Mouse (Mus musculus) spleen, adult 12 weeks (tissue): ENCODE data around the gene Pidd1.

Experiments
- DNase-seq: peaks from one replicate; pipeline ENCODE4 v3.0.0; 2022; ENCODE audit warnings: low spot score

Gene Pidd1

DNA sequence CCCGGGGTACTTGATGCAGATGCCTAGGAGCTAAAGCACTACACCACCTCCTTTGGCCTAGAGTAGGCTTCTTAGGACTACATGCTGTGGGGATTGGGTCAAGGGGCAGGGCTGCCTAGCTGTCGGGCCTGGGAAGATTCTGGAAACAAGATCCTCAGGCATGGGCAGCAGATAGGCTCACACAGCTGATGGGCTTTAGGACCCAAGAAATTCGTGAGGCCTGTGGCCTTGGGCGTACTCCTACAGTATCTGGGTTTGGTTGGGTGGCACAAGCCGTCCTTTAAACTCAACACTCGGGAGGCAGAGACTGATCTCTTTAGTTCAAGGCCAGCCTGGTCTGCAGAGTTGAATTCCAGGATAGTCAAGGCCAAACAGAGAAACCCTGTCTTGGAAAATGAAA, 28.4 kb upstream of the Pidd1 start:
- DNase-seq = no peak

DNA sequence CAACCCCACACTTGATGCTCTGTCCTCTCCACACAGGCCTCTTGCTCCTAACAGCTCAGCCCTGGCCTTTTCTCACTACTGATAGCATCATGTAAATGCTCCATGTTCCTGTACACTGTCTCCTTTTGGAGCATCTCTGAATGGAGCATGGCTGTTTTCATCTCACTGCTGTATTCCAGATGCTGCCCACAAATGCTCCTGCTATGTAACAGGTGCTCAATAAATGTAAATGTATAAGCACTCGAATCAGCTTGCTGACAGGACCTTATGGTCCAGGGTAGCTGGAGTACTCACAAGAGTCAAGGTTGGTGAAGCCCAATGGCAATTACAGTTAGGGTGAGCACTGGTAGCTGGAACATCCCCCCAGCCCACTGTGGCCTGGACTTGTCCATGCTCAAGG, 27.4 kb upstream of the Pidd1 start:
- DNase-seq = no peak

DNA sequence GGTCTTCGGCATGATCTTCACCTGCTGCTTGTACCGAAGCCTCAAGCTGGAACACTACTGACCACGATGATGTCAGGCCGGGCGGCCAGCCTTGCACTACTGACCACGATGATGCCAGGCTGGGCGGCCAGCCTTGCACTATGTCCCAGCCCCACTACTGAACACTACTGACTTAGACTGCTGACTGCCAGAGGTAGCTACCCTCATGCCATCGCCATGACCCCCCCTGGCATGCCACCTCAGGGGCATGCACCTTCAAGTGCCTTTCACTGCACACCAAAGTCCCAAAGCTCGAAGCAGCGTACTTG, 26.8 kb upstream of the Pidd1 start:
- DNase-seq = no peak

DNA sequence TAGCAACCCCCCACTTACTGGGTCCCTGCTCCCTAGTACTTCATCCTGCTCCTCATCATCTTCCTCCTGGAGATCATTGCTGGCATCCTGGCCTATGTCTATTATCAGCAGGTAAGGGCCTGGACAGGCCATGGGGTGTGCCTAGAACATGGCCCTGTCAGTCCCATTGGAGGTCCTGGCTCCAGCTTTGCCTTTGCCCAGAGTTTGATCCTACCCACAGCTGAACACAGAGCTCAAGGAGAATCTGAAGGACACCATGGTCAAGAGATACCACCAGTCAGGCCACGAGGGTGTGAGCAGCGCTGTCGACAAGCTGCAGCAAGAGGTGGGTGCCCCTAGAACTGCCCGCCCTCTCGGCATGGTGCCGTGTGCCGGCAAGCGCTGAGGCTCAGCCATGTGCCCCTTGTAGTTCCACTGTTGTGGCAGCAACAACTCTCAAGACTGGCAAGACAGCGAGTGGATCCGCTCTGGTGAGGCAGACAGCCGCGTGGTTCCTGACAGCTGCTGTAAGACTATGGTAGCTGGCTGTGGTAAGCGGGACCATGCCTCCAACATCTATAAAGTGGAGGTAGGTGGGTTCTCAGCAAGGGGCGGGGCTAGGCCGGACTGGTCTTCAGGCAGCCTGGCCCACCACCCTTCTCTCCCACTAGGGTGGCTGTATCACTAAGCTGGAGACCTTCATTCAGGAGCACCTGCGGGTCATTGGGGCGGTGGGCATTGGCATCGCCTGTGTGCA, 26.2 kb upstream of the Pidd1 start:
- no peak for DNase-seq

DNA sequence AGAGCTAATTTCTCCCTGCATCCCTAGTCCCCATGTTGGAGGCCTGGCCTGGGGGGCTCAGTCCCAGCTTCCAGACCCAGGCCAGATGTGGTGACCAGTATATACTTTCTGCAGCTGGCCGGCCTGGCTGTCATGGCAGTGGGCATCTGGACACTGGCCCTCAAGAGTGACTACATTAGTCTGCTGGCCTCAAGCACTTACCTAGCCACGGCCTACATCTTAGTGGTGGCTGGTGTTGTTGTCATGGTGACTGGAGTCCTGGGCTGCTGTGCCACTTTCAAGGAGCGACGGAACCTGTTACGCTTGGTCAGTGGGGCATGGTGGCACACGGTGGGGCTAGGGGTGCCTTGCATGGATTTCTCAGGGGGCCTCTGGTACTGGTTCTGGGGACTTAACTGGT, 25.5 kb upstream of the Pidd1 start:
- no peak for DNase-seq

DNA sequence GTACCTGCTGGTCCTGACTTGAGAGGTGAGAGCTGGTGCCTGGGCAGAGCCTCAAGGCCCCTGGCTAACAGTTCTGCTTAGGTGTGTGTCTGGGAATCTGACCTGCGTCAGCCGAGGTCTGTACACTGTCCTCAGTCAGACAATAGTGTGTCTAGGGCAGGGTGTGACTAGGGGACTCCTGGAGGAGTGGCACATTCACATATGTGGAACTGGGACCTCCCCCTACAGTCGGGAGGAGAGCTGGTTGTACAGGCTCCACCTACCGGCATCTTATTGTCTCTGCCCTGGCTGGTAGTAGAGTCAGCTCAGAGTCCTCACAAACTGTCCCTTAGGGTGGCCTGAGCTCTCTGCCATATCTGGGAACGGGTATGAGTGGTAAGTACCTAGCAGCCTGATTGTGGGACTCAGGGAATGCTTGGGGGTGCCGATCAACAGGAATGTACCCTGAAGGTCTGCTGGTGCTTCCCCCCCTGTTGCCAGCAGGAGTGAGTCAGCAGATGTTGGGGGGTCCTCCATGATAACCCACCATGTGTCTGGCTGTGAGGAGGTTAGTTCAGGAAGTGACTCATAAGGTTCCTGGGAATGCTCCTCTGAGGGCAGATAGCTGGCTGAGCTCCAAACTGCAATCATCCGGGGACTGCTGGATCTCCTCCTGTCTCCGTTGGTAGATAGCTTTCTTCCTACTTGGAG, 24.8 kb upstream of the Pidd1 start:
- DNase-seq = no peak

DNA sequence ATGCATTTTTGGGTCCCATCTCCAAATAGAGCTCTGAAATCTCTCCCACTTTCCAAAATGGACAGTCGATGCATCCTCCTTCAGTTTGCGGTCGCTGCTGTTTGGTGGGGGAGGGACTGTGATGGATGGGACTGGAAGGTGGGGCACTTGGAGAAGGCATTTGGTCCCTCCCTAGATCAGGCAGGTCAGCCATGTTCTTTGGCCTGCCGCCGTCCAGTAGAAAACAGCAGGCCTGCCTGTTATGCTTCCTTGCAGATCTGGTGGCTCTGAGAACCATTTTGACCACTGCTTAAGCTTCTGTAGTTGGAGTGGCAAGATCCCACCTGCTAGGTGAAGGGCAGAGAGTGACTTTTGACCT, 24.3 kb upstream of the Pidd1 start:
- no peak for DNase-seq

DNA sequence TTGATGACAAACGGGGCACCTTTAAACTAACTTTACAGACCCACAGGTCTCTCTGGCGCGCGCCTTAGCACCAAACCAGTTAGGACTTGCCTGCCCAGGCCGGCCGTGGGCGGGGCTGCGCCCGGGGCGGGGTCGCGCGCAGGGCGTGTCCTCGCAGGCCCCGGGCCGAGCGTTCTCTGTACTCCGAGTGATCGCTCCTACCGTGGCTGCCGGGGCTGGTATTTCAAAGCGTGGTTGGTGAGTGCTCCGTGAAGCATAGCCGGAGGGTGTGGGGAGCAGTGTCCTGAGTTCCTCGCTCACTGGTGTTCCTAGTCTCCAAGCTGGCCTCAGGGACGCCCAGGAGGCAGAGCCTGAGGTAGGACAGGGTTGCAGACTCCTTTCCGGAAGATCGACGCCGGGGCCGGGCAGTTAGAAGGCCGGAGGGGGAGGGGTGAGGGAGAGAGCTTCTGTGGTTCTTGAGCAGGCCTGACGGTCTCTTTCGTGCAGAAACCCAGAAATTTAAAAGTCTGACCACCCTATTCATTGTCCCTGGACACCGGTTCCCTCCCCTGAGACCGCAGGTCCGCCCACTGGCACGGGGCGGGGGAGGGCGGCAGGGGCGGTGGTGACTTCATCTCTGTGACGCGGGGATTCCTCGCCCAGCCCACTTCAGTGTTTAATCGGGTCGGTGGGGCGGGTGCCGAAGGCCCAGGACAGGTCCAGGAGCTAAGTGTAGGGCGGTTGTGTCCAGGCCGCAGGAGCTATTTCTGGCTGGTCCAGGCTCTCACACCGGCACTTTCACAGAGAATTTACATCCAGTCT, 23.6 kb upstream of the Pidd1 start, which contains the start of gene Cd151:
TSS of gene Cd151 (plus strand) at position 163 of the 801 bp plus-strand sequence.
- DNase-seq = peak; percentile 89

DNA sequence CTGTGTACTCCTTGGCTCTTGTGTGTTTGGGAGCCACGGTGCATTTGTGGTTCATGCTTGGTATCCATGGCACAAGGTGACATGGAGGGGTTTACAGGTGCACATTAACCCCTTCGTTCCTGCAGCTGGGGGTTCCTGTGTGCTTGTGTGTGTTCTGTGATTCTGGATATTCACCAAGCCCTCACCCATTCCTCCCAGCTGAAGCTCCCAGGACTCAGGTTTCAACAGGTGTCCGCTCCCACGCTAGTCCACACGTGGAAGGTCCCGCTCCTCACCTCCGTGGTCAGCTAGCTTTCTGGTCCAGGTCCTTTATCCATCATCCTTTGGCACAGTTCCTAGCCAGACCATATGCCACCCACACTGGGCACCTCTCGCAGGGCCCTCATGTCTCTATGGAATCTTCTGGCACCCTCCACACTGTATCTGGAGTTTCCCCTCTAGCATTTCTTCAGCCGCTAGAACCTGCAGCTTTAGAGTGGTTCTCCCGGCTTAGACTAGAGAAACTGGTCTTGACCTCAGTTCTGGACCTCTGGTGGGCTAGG, 22.9 kb upstream of the Pidd1 start:
- no peak for DNase-seq

DNA sequence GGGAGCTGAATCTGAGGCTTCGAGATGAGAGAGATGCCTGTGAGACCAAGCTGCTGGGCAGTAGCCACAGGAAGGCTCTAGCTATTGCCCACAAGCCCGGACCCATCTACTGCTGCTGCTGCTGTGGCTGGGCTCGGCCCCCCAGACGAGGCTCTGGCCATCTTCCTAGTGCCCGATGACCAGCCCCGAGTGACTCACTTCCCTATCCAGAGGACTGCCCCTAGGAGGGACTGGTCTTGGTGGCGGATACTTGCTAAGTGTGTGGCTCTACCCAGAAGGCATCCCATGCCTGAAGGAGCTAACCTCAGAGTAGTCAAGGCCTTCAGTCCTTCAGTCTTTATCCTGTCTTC, 22.2 kb upstream of the Pidd1 start:
- DNase-seq = no peak

DNA sequence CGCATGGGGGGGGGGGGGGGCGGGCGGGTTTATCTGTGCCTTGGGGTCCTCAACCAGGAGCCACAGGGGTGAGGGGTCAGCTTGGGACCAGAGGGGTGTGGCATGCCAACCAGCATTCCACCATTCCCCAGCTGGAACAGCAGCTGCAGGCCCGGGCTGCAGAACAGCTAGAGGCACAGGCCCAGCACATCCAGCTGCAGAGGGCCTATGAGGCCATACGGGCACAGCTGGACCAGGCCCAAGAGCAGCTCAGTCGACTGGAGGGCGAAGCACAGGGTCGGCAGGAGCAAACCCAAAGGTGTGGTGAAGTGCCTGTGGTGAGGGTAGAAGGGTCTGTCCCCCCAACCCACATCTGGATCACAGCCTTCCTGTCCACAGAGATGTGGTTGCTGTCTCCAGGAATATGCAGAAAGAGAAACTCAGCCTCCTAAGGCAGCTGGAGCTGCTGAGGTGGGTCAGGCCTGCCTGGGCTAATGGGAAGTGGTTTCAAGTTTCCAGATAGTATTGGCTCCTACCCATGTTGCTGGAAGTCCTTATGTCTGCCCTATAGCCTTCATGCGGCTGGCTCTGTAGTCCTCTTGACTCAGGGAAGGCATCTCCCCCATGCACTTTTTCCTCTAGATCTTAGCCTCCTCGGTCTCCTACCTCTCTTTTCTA, 21.7 kb upstream of the Pidd1 start:
- DNase-seq = no peak

DNA sequence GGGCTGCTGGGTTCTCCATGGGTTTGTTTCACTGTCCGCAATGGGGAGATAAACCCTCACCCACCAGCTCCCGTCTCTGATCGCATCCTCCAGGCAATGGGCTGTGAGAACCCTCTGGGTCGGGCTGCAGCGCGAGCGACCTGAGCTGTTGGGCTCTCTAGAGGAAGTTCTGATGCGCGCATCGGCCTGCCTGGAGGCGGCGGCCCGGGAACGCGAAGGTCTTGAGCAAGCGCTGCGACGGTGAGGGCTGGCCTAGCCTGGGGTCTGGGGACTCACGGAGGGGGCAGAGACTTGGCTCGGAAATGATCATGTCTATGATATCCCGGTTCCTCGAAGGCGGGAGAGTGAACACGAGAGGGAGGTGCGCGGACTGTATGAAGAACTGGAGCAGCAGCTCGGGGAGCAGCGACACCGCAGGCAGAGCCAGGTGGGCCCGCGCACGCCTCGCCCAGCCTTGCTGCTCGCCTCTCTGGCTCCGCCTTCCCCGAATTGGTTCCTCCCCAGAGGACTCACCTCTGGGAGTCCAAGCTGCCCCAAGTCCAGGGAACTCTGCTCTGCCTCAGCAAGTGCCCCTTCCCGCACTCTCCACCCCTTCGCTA, 20.9 kb upstream of the Pidd1 start:
- no peak for DNase-seq

DNA sequence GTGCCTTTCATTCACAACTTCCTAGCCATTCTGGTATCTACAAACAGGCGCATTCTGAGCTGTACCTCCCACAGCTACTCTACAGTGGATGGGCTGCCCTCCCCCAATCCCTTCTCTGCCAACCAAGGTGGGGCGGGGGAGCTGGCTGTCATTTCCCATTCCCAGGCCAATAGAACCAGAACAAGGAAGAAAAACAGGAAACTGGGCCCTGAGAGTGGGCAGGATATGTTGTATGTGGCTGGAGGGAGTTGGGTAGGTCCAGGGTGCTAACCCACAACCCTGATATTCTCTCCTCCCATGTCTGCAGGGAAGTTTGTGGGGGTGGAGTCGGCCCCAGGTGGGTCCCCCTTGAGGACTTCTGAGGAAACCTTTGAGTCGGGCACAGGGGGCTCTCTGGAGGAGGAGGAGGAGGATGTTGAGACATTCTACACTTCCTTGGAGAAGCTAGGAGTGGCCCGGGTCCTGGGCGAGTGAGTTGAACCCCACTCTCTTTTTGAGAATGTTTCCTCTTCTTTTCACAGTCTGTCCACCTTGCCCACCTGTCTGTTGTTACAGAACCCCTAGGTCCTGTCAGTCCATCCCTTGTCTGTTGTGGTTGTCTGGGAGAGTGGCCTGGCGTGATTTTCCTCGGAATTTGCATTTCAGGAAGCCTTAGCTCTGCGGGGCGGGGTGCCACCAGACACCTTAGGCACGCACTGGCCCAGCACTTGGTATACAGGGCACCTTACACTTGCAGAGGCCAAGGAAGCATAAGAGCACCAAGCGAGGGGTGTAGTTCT, 20.2 kb upstream of the Pidd1 start:
- no peak for DNase-seq

DNA sequence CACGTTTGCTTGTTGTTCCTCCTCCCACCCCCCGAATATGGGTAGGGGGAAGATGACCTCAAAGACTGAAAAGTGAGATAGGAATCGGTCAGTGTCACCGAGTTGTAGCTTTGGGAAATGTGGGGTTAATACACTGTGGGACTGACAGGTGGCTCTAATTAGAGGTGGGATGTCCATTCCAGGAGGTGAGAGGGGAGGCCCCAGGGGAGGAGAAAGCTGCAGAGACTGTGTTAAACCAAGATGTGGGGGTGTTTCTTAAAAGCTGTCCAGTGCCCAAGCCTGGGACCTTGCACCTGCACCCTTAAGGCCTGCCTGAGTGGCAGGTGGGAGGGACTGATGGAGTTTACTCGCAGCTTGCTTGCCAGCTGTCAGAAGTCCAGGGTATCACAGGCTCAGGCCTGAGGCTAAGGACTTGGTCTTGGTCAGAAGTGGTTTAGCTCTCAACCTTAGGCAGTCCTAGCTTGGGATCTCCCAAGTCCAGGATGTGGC, 18.6 kb upstream of the Pidd1 start:
- DNase-seq = no peak

DNA sequence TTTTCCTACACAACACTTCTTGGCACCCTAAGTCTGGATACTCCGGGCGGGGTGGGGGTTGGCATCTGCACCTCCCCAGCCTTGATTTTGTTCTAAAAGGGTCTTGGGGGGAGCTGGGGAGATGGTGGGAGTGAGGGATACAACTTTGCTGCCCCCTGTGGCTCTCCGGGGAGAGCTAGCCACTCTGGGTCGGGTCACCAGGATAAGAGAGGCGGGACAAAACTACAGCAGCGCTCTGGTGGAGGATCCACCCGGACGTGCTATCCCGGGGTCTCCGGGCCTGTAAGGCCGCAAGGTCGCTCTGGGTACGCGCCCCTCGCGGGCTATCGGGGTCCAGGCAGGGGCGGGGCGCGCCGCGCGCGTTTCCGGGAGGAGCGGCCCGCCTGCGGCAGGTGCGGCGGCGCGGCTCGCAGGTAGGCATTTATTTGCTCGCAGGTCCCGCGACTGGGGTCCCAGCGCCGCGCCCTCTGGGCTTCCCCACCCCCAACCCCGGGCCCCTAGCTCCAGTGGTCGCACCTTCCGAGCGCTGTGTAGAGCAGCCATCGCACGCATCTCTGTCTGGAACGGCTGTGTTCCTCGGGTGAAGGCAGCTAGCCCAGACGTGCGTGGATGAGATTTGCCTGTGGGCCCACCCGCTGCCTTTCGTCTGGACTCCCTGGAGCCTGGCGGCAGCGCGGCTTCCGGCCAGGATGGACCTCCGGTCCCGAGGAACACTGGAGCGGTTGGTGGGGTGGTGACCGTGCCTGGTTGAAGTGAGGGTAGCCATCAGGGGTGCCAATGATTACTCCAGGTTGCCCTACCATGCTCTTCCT, 17.9 kb upstream of the Pidd1 start:
- no peak for DNase-seq

DNA sequence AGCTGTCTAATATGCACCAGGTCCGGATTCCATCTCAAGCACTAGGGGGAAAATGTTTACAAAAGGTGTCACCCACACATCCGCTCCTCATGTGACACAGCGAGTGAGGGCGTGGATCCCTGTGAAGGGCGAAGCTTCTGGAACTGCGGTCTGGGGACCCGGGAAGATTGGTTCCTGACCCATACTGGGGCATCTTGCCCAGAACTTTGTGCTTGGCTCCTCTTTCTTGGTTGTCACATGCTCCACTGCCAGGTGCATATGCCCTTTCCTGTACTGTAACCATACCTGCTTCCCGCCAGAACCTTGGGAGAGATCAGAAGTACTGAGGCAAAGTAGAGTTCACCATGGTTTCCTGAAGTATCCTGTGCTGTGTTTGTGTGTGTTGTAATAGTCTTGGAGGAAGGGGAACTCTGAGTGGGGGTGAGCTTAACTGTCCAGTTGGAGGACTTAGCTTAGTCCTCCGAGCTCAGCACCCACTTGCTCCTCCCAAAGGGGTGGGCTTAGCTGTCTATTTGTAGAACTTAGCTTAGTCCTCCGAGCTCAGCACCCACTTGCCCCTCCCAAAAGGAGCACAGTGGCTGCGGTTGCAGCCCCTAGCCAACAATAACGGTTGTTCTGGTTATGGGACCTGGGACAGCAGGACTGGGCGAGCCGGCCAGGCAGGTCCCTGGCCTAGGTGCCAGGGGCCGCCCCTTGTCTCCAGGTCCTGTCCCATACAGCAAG, 16.7 kb upstream of the Pidd1 start, which contains the start of gene Cracr2b:
TSS of gene Cracr2b (plus strand) at position 704 of the 723 bp plus-strand sequence.
- no peak for DNase-seq

DNA sequence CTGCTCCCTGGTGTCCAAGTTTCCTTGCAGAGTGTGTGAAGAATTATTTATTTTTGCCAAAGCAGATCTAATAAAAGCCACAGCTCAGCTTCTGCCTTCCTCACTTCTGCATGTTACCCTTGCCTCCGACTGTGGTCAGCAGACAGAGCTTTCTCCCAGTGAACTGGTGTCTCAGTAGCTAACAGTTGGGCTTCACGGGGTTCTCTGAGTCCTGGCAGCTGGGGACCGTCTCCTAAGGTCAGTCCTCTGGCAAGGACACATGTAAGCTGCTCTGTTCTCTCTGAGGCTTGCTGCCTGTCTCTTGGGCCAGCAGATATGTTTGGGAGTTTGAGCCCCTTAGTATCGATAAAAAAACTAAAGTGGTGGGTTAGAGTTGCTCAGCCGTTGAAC, 16.2 kb upstream of the Pidd1 start:
- DNase-seq = no peak

DNA sequence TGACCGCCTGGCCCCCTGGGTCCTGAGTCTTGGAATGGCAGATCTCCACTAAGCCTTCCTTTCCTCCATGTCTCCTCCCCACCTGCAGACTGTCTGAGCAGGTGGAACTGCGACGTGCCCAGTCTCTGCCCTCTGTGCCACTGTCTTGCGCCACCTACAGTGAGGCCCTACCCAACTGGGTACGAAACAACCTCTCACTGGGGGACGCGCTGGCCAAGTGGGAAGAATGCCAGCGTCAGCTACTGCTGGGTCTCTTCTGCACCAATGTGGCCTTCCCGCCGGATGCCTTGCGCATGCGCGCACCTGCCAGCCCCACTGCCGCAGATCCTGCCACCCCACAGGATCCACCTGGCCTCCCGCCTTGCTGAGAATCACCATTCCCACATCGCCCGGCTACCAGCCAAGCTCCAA, 15.5 kb upstream of the Pidd1 start:
- no peak for DNase-seq

DNA sequence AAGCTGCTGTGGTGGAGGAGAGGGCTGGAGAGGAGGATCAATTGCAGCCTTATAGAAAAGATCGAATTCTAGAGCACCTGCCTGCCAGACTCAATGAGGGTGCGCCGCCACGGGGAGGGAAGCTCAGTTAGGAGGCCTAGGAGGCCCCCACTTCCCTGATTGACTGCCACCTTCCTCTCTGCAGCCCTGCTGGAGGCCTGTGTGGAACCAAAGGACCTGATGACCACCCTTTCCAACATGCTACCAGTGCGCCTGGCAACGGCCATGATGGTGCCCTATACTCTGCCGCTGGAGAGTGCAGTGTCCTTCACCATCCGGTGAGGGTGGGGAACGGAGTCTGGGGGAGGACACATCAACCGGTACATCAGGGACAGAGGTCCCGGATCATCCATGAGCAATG, 14.8 kb upstream of the Pidd1 start:
- DNase-seq = no peak
